In the genomic region with DNA sequence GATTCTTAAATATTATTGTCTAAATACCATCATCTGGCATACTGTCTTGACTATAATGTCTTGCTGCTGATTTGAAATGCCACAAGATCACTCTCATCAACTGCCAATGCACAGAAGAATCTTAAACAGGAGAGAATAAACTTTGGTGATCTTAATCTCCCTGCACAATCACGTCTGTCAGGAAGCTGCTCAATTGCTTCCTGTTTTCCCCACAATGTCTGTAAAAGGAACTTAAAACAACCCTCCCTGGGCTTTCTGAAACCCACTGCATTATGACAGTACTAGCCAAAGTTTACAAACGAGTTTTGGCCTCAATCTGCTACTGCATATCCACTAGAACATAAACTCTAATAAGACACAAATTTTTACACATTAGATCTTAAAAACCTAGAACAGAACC, we compare ENCODE assay signal across 22 mouse cellular contexts. TPM values are rescaled to one million over a fixed set of nuclear protein-coding genes. Genes with fewer than 3 reads are reported as not detected.
DNase-seq lines count a peak whose midpoint lies in the region; TF ChIP-seq lines count a peak whose summit lies in the region.
"Had no signal": no experiment of that assay in that cellular context is flagged by ENCODE, and none has a peak within 500 bp of the region (broad histone marks: within the 10 kb centered on the region; RNA-seq: fewer than 3 reads in every experiment).

No protein-coding gene starts in this region.

- H3K79me2 ChIP-seq in MEL (ENCODE audit: control insufficient read depth, insufficient read depth, low read length, poor library complexity), result peaks cover 7% of the 10 kb centered on the region

- DNase-seq in lung, postnatal 36 days, result peak; percentile 14
- no peak for DNase-seq in lung, adult 18-20 months
- peak; percentile 52 for DNase-seq in MEL (ENCODE audit: low read depth, low spot score)
- DNase-seq in induced T-regulatory cell, adult 2 months (ENCODE audit: low read depth), result peak; percentile 25
- DNase-seq in ovary, adult 18-20 months (ENCODE audit: low spot score), result no peak
- DNase-seq in thymus, postnatal 14 days, result no peak
- DNase-seq: adrenal gland, adult 8-10 months; cerebellum, adult 8-10 months; cerebellum, postnatal 25 days; embryo, embryonic 11 days; heart, postnatal 4 days; kidney, postnatal 25 days; thymus, adult 2 months; thymus, postnatal 4 days had no signal

- peaks cover 3 to 4% of the 10 kb centered on the region in 2 experiments; a peak in 3 of 4 replicates for H3K4me1 ChIP-seq in MEL (ENCODE audit: control insufficient read depth in 1 of 2, insufficient read depth in 2 of 2, low read length in 2 of 2)
- H3K4me1 ChIP-seq: kidney, embryonic 15.5 days had no signal

- H3K4me3 ChIP-seq in MEL (ENCODE audit: control insufficient read depth in 1 of 2, insufficient read depth in 1 of 2, low read depth in 2 of 2, low read length in 2 of 2), result no peak overlapping the region
- H3K4me3 ChIP-seq: embryonic facial prominence, embryonic 12.5 days; heart, embryonic 15.5 days; hindbrain, embryonic 13.5 days; kidney, embryonic 15.5 days; layer of hippocampus, adult 2 months; limb, embryonic 13.5 days; midbrain, embryonic 12.5 days; neural tube, embryonic 13.5 days had no signal

- H3K36me3 ChIP-seq in MEL (ENCODE audit: control insufficient read depth in 1 of 2, insufficient read depth in 2 of 2, low read length in 2 of 2), result peaks cover 0 to 20% of the 10 kb centered on the region in 2 experiments; a peak in 3 of 4 replicates
- H3K36me3 ChIP-seq: embryonic facial prominence, embryonic 12.5 days; heart, embryonic 15.5 days; neural tube, embryonic 13.5 days had no signal

- TF ChIP-seq POLR2A in MEL (IDR thresholded peaks at IDR 0.05; ENCODE audit: control insufficient read depth in 1 of 2, insufficient read depth in 1 of 2, low read depth in 1 of 2, low read length in 2 of 2, poor library complexity in 1 of 2), result no peak

- TF ChIP-seq EP300 in MEL (IDR thresholded peaks at IDR 0.05; ENCODE audit: low read depth in 1 of 2, low read length in 2 of 2), result peak; percentile 22 to 54; a peak in 1 of 4 replicates

- H3K9me3 ChIP-seq in MEL (replicated peaks; ENCODE audit: insufficient read depth, low read length), result no peaks in the 10 kb centered on the region
- H3K9me3 ChIP-seq: embryonic facial prominence, embryonic 12.5 days; heart, embryonic 15.5 days; hindbrain, embryonic 13.5 days; kidney, embryonic 15.5 days; limb, embryonic 13.5 days; midbrain, embryonic 12.5 days; neural tube, embryonic 13.5 days had no signal

- H3K27ac ChIP-seq in MEL (ENCODE audit: control insufficient read depth, low read depth, low read length), result no peak overlapping the region
- H3K27ac ChIP-seq: embryonic facial prominence, embryonic 12.5 days; heart, embryonic 15.5 days; hindbrain, embryonic 13.5 days; kidney, embryonic 15.5 days; layer of hippocampus, adult 2 months; limb, embryonic 13.5 days; midbrain, embryonic 12.5 days; neural tube, embryonic 13.5 days had no signal

- no peak for TF ChIP-seq RAD21 in MEL (IDR thresholded peaks at IDR 0.05; ENCODE audit: low read depth, low read length)

- no peak overlapping the region for H3K9ac ChIP-seq in MEL (ENCODE audit: control insufficient read depth, low read depth, low read length, poor library complexity, severe bottlenecking)
- H3K9ac ChIP-seq: embryonic facial prominence, embryonic 12.5 days; heart, embryonic 15.5 days; hindbrain, embryonic 13.5 days; kidney, embryonic 15.5 days; limb, embryonic 13.5 days; midbrain, embryonic 12.5 days; neural tube, embryonic 13.5 days had no signal

- TF ChIP-seq CTCF in MEL (IDR thresholded peaks at IDR 0.05 in 2 of 3, conservative IDR thresholded peaks at IDR 0.05 in 1 of 3; ENCODE audit: control insufficient read depth in 1 of 3, insufficient read depth in 1 of 3, low read depth in 2 of 3, low read length in 3 of 3, poor library complexity in 1 of 3, severe bottlenecking in 1 of 3), result no peak

- H3K27me3 ChIP-seq in MEL (ENCODE audit: control insufficient read depth in 1 of 2, insufficient read depth in 2 of 2, low read length in 2 of 2), result no peaks in the 10 kb centered on the region
- H3K27me3 ChIP-seq: embryonic facial prominence, embryonic 12.5 days; heart, embryonic 15.5 days; hindbrain, embryonic 13.5 days; kidney, embryonic 15.5 days; limb, embryonic 13.5 days; midbrain, embryonic 12.5 days; neural tube, embryonic 13.5 days had no signal

TF ChIP-seq in MEL, 35 proteins besides CTCF, POLR2A, EP300 and RAD21:
- TF ChIP-seq RCOR1 (IDR thresholded peaks at IDR 0.05; ENCODE audit: low read depth, low read length), result peak; percentile 91
- 0 out of 2 replicates have a peak, but pooled peaks have one; percentile 17 for TF ChIP-seq ELF1 (IDR thresholded peaks at IDR 0.05; ENCODE audit: low read depth, low read length)
- TF ChIP-seq BHLHE40 (IDR thresholded peaks at IDR 0.05; ENCODE audit: borderline replicate concordance, low read depth, low read length), result no peak
- TF ChIP-seq MAZ (IDR thresholded peaks at IDR 0.05; ENCODE audit: low read depth, low read length), result no peak
- TF ChIP-seq MEF2A (IDR thresholded peaks at IDR 0.05; ENCODE audit: extremely low read depth, insufficient replicate concordance, low read depth, low read length, poor library complexity, severe bottlenecking), result no peak
- no peak for TF ChIP-seq ZKSCAN1 (IDR thresholded peaks at IDR 0.05; ENCODE audit: low read depth, low read length)
- TF ChIP-seq GATA1 (IDR thresholded peaks at IDR 0.05; ENCODE audit: low read depth, low read length), result peak; percentile 80
- TF ChIP-seq TCF12 (IDR thresholded peaks at IDR 0.05; ENCODE audit: low read depth, low read length), result 0 out of 2 replicates have a peak, but pooled peaks have one; percentile 14
- 0 out of 2 replicates have a peak, but pooled peaks have one; percentile 34 for TF ChIP-seq ETS1 (IDR thresholded peaks at IDR 0.05; ENCODE audit: low read depth, low read length)

RNA-seq across cellular contexts. Expression of a gene that starts 6.8 kb away (rescaled TPM):
- 29.9 and 30.6 TPM in 2 replicates for total RNA-seq in MEL (2012; rRNA removed)
- polyA plus RNA-seq in MEL (2012; ENCODE audit: insufficient read depth in 1 of 2, insufficient read length in 2 of 2, low read depth in 1 of 2, low replicate concordance in 2 of 2, missing spikeins in 1 of 2), result 1 to 10 TPM in 1 of 2 experiments, not detected in 1; 9.1 TPM

RNA-seq across cellular contexts. Expression of a gene that starts 21.4 kb away (rescaled TPM):
- 25.3 and 28.6 TPM in 2 replicates for total RNA-seq in MEL (2012; rRNA removed)
- 10 to 100 TPM in 1 of 2 experiments, not detected in 1; 38.3 TPM for polyA plus RNA-seq in MEL (2012; ENCODE audit: insufficient read depth in 1 of 2, insufficient read length in 2 of 2, low read depth in 1 of 2, low replicate concordance in 2 of 2, missing spikeins in 1 of 2)

Comparison
In these comparisons a context has a peak if more than half of its experiments do, and no peak if none do; other contexts are left out.
1. DNase-seq: peak in lung, postnatal 36 days (single experiment), MEL (single experiment) and induced T-regulatory cell, adult 2 months (single experiment); none in lung, adult 18-20 months (0 of 2), ovary, adult 18-20 months (single experiment) and thymus, postnatal 14 days (single experiment).